Mouse (Mus musculus) cerebellum, adult 2 months (tissue): ENCODE data around the gene Shank2. TPM values are rescaled to one million over a fixed set of nuclear protein-coding genes. Genes with fewer than 3 reads are reported as not detected.

Source experiments
- DNase-seq, 2 experiments: peaks; one replicate each; pipeline ENCODE4 v3.0.0; 2021
- H3K27ac ChIP-seq: fragments of 200-500 bp; 2 replicates; pipeline ENCODE4 v1.5.1; 2012; ENCODE audit warnings: low read length, control low read depth, inconsistent platforms; ENCODE audit not compliant: insufficient read depth
- H3K27me3 ChIP-seq: fragments of 200-500 bp; 2 replicates; pipeline ENCODE4 v1.6.1; 2012; ENCODE audit warnings: inconsistent platforms, mild to moderate bottlenecking, low read length, moderate library complexity; ENCODE audit not compliant: control insufficient read depth, insufficient read depth
- H3K4me1 ChIP-seq: fragments of 200-500 bp; 2 replicates; pipeline ENCODE4 v1.6.1; 2011; ENCODE audit warnings: low read length; ENCODE audit not compliant: control insufficient read depth, insufficient read depth
- H3K4me3 ChIP-seq: fragments of 200-500 bp; replicated peaks from 2 replicates; pipeline ENCODE3; 2011; ENCODE audit warnings: mild to moderate bottlenecking, low read depth, low read length, control low read depth; ENCODE audit not compliant: insufficient read depth
- CTCF ChIP-seq: fragments of 200-500 bp; IDR thresholded peaks from 2 replicates; pipeline ENCODE4 v1.5.1; 2011; ENCODE audit warnings: low read depth, mild to moderate bottlenecking, control low read depth, low read length, moderate library complexity, borderline replicate concordance; ENCODE audit not compliant: insufficient read depth
- POLR2A ChIP-seq: fragments of 200-500 bp; IDR thresholded peaks from 2 replicates; pipeline ENCODE4 v1.6.1; 2011; ENCODE audit warnings: low read length, control low read depth, borderline replicate concordance; ENCODE audit not compliant: insufficient read depth
- WGBS: fragments of 180-500 bp; shearing (Covaris S2); methylation state at CpG from one replicate; pipeline ENCODE4 v1.1.7; 2018; 5-methylcytosine and 5-hydroxymethylcytosine counted together
- polyA plus RNA-seq: library from polyadenylated mRNA; depleted of rRNA; stranded (reverse); fragments of >200 nt; gene quantifications from 2 replicates; pipeline ENCODE4 v1.2.3, GENCODE M21; 2012

Gene Shank2
- polyA plus RNA-seq, 1 experiment: 46.3 TPM

- DNase-seq: no peak
- Histone ChIP-seq H3K4me3 (no peak overlapping the region), H3K4me1 (peaks cover 6% of the 10 kb centered on the region), H3K27me3 (no peaks in the 10 kb centered on the region), H3K27ac (no peak overlapping the region)
- WGBS: 89% methylated on average over 11 of the region's 11 CpGs
- TF ChIP-seq CTCF (no peak), POLR2A (no peak)
These were observed 35.8 kb downstream of the Shank2 start for GRCm38 (mm10) chr7:144037541-144037940.

GRCm38 (mm10) chr7:144037966-144038669 is 36.4 kb downstream of the Shank2 start:
- Histone ChIP-seq H3K4me3 (no peak overlapping the region), H3K27me3 (no peaks in the 10 kb centered on the region), H3K27ac (no peak overlapping the region), H3K4me1 (peaks cover 6% of the 10 kb centered on the region)
- peak; percentile 39 to 56 for DNase-seq
- no peak for TF ChIP-seq POLR2A
- 16% methylated on average over 9 of the region's 9 CpGs for WGBS

- no peak for TF ChIP-seq CTCF
- TF ChIP-seq POLR2A: no peak
- Histone ChIP-seq H3K27ac (no peak overlapping the region), H3K4me1 (peaks cover 6% of the 10 kb centered on the region), H3K27me3 (no peaks in the 10 kb centered on the region), H3K4me3 (no peak overlapping the region)
- 28% methylated on average over 8 of the region's 8 CpGs for WGBS
- DNase-seq: no peak
These were observed 37.0 kb downstream of the Shank2 start for GRCm38 (mm10) chr7:144038741-144039140.

GRCm38 (mm10) chr7:144040328-144040727 is 38.6 kb downstream of the Shank2 start:
- TF ChIP-seq POLR2A (no peak), CTCF (no peak)
- no peak overlapping the region for H3K4me3 ChIP-seq
- 88% methylated on average over 3 of the region's 3 CpGs for WGBS
- H3K4me1 ChIP-seq: peaks cover 6% of the 10 kb centered on the region
- no peak for DNase-seq
- no peaks in the 10 kb centered on the region for H3K27me3 ChIP-seq
- no peak overlapping the region for H3K27ac ChIP-seq

- H3K4me3 ChIP-seq: no peak overlapping the region
- DNase-seq: no peak
- no peaks in the 10 kb centered on the region; the same call in 1 of the 2 replicates for H3K4me1 ChIP-seq
- 16% methylated on average over 12 of the region's 12 CpGs for WGBS
- no peaks in the 10 kb centered on the region for H3K27me3 ChIP-seq
- no peak for TF ChIP-seq CTCF
- TF ChIP-seq POLR2A: no peak
- no peak overlapping the region for H3K27ac ChIP-seq
These were observed 50.3 kb downstream of the Shank2 start for GRCm38 (mm10) chr7:144052076-144052475.

GRCm38 (mm10) chr7:144055188-144055587 is 53.5 kb downstream of the Shank2 start:
- Histone ChIP-seq H3K27me3 (no peaks in the 10 kb centered on the region), H3K4me3 (no peak overlapping the region), H3K4me1 (no peaks in the 10 kb centered on the region; the same call in 1 of the 2 replicates), H3K27ac (no peak overlapping the region)
- DNase-seq: no peak
- TF ChIP-seq CTCF (no peak), POLR2A (no peak)
- 64% methylated on average over 6 of the region's 6 CpGs for WGBS

GRCm38 (mm10) chr7:144055702-144056531 is 54.2 kb downstream of the Shank2 start:
- no peak overlapping the region for H3K4me3 ChIP-seq
- WGBS: 76% methylated on average over 7 of the region's 7 CpGs
- DNase-seq: no peak
- no peaks in the 10 kb centered on the region; the same call in 1 of the 2 replicates for H3K4me1 ChIP-seq
- TF ChIP-seq POLR2A: no peak
- TF ChIP-seq CTCF: peak; percentile 58
- H3K27me3 ChIP-seq: no peaks in the 10 kb centered on the region
- no peak overlapping the region for H3K27ac ChIP-seq
